18 mouse cellular contexts compared by ENCODE assay signal in the genomic region with DNA sequence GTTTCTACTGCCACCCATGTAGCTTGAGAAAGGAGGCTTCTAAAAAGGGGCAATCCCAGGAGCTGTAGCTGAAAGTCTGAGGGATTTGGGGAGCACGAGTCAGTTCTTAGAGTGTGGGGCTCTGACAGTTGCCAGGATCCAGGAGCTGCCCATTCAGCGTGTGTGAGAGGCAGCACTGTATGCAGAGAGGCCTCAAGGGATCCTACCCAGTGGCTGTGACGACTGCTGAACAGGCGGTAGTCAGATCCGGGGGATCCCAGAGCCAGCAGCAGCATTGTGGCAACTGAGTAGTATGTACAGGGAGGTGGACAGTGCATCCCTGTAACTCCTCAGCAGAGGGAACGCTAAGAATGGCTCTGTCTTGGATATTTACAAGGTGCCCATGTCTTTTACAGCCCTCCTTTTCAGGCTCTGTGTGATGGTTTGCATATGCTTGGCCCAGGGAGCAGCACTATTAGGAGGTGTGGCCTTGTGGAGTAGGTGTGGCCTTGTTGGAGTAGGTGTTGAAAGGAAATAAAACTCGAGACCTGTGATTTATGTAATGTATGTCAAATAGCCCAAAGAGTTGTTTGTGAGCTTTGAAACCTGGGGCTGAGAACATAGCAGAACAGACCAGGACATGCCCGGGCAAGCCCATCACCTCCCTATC. TPM values are rescaled to one million over a fixed set of nuclear protein-coding genes. Genes with fewer than 3 reads are reported as not detected.
DNase-seq lines count a peak whose midpoint lies in the region; ATAC-seq lines count a peak whose summit lies in the region.
"Had no signal": no experiment of that assay in that cellular context is flagged by ENCODE, and none has a peak within 500 bp of the region (broad histone marks: within the 10 kb centered on the region; RNA-seq: fewer than 3 reads in every experiment).

No protein-coding gene starts in this region.

- H3K4me3 ChIP-seq in heart, embryonic 10.5 days = no peak overlapping the region
- no peak overlapping the region for H3K4me3 ChIP-seq in midbrain, embryonic 13.5 days (replicated peaks)
- no peak overlapping the region for H3K4me3 ChIP-seq in midbrain, embryonic 15.5 days
- H3K4me3 ChIP-seq in embryonic facial prominence, embryonic 11.5 days (ENCODE audit: low read depth, low read length) = no peak overlapping the region
- H3K4me3 ChIP-seq: gastrocnemius, adult 2 months; heart, embryonic 13.5 days had no signal

- H3K4me1 ChIP-seq in heart, embryonic 10.5 days = peaks cover 45% of the 10 kb centered on the region
- H3K4me1 ChIP-seq in midbrain, embryonic 13.5 days (replicated peaks) = peaks cover 14% of the 10 kb centered on the region
- H3K4me1 ChIP-seq in midbrain, embryonic 15.5 days = peaks cover 5% of the 10 kb centered on the region; the same call in 1 of the 2 replicates
- H3K4me1 ChIP-seq in embryonic facial prominence, embryonic 11.5 days (ENCODE audit: control insufficient read depth, insufficient read depth, low read length) = no peaks in the 10 kb centered on the region

- no peaks in the 10 kb centered on the region for H3K9me3 ChIP-seq in heart, embryonic 10.5 days
- no peaks in the 10 kb centered on the region for H3K9me3 ChIP-seq in midbrain, embryonic 13.5 days
- no peaks in the 10 kb centered on the region for H3K9me3 ChIP-seq in midbrain, embryonic 15.5 days
- H3K9me3 ChIP-seq in embryonic facial prominence, embryonic 11.5 days (replicated peaks; ENCODE audit: control insufficient read depth, low read length) = no peaks in the 10 kb centered on the region
- H3K9me3 ChIP-seq: heart, embryonic 13.5 days had no signal

- peak; percentile 56; the same call in 1 of the 2 replicates for ATAC-seq in midbrain, embryonic 13.5 days
- no peak for ATAC-seq in midbrain, embryonic 15.5 days (replicated peaks)
- ATAC-seq in embryonic facial prominence, embryonic 11.5 days (replicated peaks; ENCODE audit: insufficient number of reproducible peaks, low FRiP score, low TSS enrichment, low read depth) = peak; percentile 70; the same call in 1 of the 2 replicates
- ATAC-seq: hindbrain, postnatal 0 days; Patski had no signal

- no peak overlapping the region for H3K9ac ChIP-seq in midbrain, embryonic 13.5 days (replicated peaks)
- no peak overlapping the region for H3K9ac ChIP-seq in midbrain, embryonic 15.5 days
- no peak overlapping the region for H3K9ac ChIP-seq in embryonic facial prominence, embryonic 11.5 days (replicated peaks; ENCODE audit: low read length)
- H3K9ac ChIP-seq: heart, embryonic 13.5 days had no signal

- no peak for DNase-seq in heart, embryonic 10.5 days (ENCODE audit: low spot score)
- no peak for DNase-seq in heart, postnatal 4 days
- no peak for DNase-seq in embryonic facial prominence, embryonic 11.5 days (ENCODE audit: low spot score)
- peak; percentile 75 for DNase-seq in lung, postnatal 36 days
- no peak for DNase-seq in adrenal gland, adult 2 months
- no peak for DNase-seq in cerebellum, postnatal 10 days
- DNase-seq: cerebellum, adult 11 months; gastrocnemius, adult 2 months; thymus, adult 18-20 months had no signal

- no peak overlapping the region for H3K4me2 ChIP-seq in midbrain, embryonic 13.5 days (replicated peaks)
- no peak overlapping the region for H3K4me2 ChIP-seq in midbrain, embryonic 15.5 days
- no peak overlapping the region for H3K4me2 ChIP-seq in embryonic facial prominence, embryonic 11.5 days (ENCODE audit: low read depth, low read length)
- H3K4me2 ChIP-seq: heart, embryonic 13.5 days had no signal

- H3K27ac ChIP-seq in heart, embryonic 10.5 days = 0 out of 2 replicates have a peak overlapping the region, but pooled peaks have one; percentile 47
- no peak overlapping the region for H3K27ac ChIP-seq in midbrain, embryonic 13.5 days
- no peak overlapping the region for H3K27ac ChIP-seq in midbrain, embryonic 15.5 days
- no peak overlapping the region for H3K27ac ChIP-seq in embryonic facial prominence, embryonic 11.5 days (replicated peaks; ENCODE audit: low read depth, low read length)
- H3K27ac ChIP-seq: heart, embryonic 13.5 days; hindbrain, postnatal 0 days had no signal

- 72% methylated on average over 8 of the region's 8 CpGs for WGBS in heart, embryonic 10.5 days
- 65% methylated on average over 8 of the region's 8 CpGs for WGBS in midbrain, embryonic 13.5 days
- 61% methylated on average over 8 of the region's 8 CpGs for WGBS in midbrain, embryonic 15.5 days
- WGBS in embryonic facial prominence, embryonic 11.5 days = 72% methylated on average over 8 of the region's 8 CpGs

- no peaks in the 10 kb centered on the region for H3K27me3 ChIP-seq in heart, embryonic 10.5 days (ENCODE audit: insufficient read depth, poor library complexity, severe bottlenecking)
- H3K27me3 ChIP-seq in midbrain, embryonic 13.5 days = no peaks in the 10 kb centered on the region
- H3K27me3 ChIP-seq in midbrain, embryonic 15.5 days (replicated peaks) = no peaks in the 10 kb centered on the region
- H3K27me3 ChIP-seq in embryonic facial prominence, embryonic 11.5 days (ENCODE audit: control insufficient read depth, insufficient read depth, low read length) = no peaks in the 10 kb centered on the region
- H3K27me3 ChIP-seq: heart, embryonic 13.5 days; Patski had no signal

- H3K36me3 ChIP-seq in heart, embryonic 10.5 days = no peaks in the 10 kb centered on the region
- no peaks in the 10 kb centered on the region for H3K36me3 ChIP-seq in midbrain, embryonic 13.5 days
- no peaks in the 10 kb centered on the region for H3K36me3 ChIP-seq in midbrain, embryonic 15.5 days (replicated peaks)
- no peaks in the 10 kb centered on the region for H3K36me3 ChIP-seq in embryonic facial prominence, embryonic 11.5 days (replicated peaks; ENCODE audit: control insufficient read depth, insufficient read depth, low read depth, low read length)
- H3K36me3 ChIP-seq: heart, embryonic 13.5 days had no signal

RNA-seq across cellular contexts. Expression of a gene that starts 33.1 kb away (rescaled TPM):
- 0.26 and 0.60 TPM in 2 replicates for polyA plus RNA-seq in heart, embryonic 10.5 days (2016; fragmentation: Nextera tagmentation; extraction: Ambion mirVana)
- 1 to 10 TPM; 4.1 to 5.8 TPM for total RNA-seq in heart, postnatal 4 days (2021)
- polyA plus RNA-seq in midbrain, embryonic 13.5 days (2015; fragmentation: Nextera tagmentation; extraction: Ambion mirVana) = 6.3 and 6.7 TPM in 2 replicates
- 10.7 and 11.5 TPM in 2 replicates for polyA plus RNA-seq in midbrain, embryonic 15.5 days (2015; fragmentation: Nextera tagmentation; extraction: Ambion mirVana)
- 0.66 and 0.68 TPM in 2 replicates for polyA plus RNA-seq in embryonic facial prominence, embryonic 11.5 days (2014; fragmentation: Nextera tagmentation; extraction: Ambion mirVana)
- 100 to 1,000 TPM in 1 of 2 experiments, 10 to 100 TPM in 1; 98.4 to 272 TPM for total RNA-seq in adrenal gland, adult 2 months (2021)
- polyA plus RNA-seq in adrenal gland, adult 2 months (2012; rRNA removed) = 162 and 163 TPM in 2 replicates

RNA-seq across cellular contexts. Expression of a gene that starts 35.8 kb away (rescaled TPM):
- not detected in 2 replicates for polyA plus RNA-seq in heart, embryonic 10.5 days (2016; fragmentation: Nextera tagmentation; extraction: Ambion mirVana)
- not detected for total RNA-seq in heart, postnatal 4 days (2021)
- 0.58 and 1.1 TPM in 2 replicates for polyA plus RNA-seq in midbrain, embryonic 13.5 days (2015; fragmentation: Nextera tagmentation; extraction: Ambion mirVana)
- 0.58 TPM in 1 of 2 replicates, not detected in the other for polyA plus RNA-seq in midbrain, embryonic 15.5 days (2015; fragmentation: Nextera tagmentation; extraction: Ambion mirVana)
- not detected in 2 replicates for polyA plus RNA-seq in embryonic facial prominence, embryonic 11.5 days (2014; fragmentation: Nextera tagmentation; extraction: Ambion mirVana)
- not detected for total RNA-seq in adrenal gland, adult 2 months (2021)
- not detected in 2 replicates for polyA plus RNA-seq in adrenal gland, adult 2 months (2012; rRNA removed)
- total RNA-seq: adrenal gland, postnatal 4 days; gastrocnemius, adult 2 months; hindbrain, postnatal 0 days; left cerebral cortex, postnatal 14 days had no signal
- polyA plus RNA-seq: heart, embryonic 13.5 days; lung, embryonic 16.5 days; small intestine, adult 2 months had no signal

RNA-seq across cellular contexts. Expression of a gene that starts 50.6 kb away (rescaled TPM):
- 3.0 and 3.4 TPM in 2 replicates for polyA plus RNA-seq in heart, embryonic 10.5 days (2016; fragmentation: Nextera tagmentation; extraction: Ambion mirVana)
- total RNA-seq in heart, postnatal 4 days (2021) = 1 to 10 TPM; 5.3 to 5.8 TPM
- 53.5 and 56.3 TPM in 2 replicates for polyA plus RNA-seq in midbrain, embryonic 13.5 days (2015; fragmentation: Nextera tagmentation; extraction: Ambion mirVana)
- polyA plus RNA-seq in midbrain, embryonic 15.5 days (2015; fragmentation: Nextera tagmentation; extraction: Ambion mirVana) = 26.1 and 27.9 TPM in 2 replicates
- polyA plus RNA-seq in embryonic facial prominence, embryonic 11.5 days (2014; fragmentation: Nextera tagmentation; extraction: Ambion mirVana) = 9.1 and 10.8 TPM in 2 replicates
- 1 to 10 TPM; 4.7 TPM for total RNA-seq in adrenal gland, adult 2 months (2021)
- 2.8 and 2.9 TPM in 2 replicates for polyA plus RNA-seq in adrenal gland, adult 2 months (2012; rRNA removed)

Comparison
In these comparisons a context has a peak if more than half of its experiments do, and no peak if none do; other contexts are left out.
1. RNA of a gene that starts 33.1 kb away (polyA plus RNA-seq): 162 to 163 TPM in adrenal gland, adult 2 months; 10.7 to 11.5 TPM in midbrain, embryonic 15.5 days, 6.3 to 6.7 TPM in midbrain, embryonic 13.5 days, 0.66 to 0.68 TPM in embryonic facial prominence, embryonic 11.5 days and 0.26 to 0.60 TPM in heart, embryonic 10.5 days; every median in the first group is over 10 times any median in the second.